7 mouse cellular contexts compared by ENCODE assay signal in genomic region chr17:33909077-33909868, GRCm38 (mm10). TPM values are rescaled to one million over a fixed set of nuclear protein-coding genes. Genes with fewer than 3 reads are reported as not detected.
DNase-seq lines count a peak whose midpoint lies in the region; ATAC-seq lines count a peak whose summit lies in the region.

Gene Daxx (plus strand): TSS chr17:33909414.

- H3K27ac ChIP-seq in intestine, embryonic 16.5 days (ENCODE audit: low read length) = peak within 1 kb of the TSS; percentile 96
- H3K27ac ChIP-seq in midbrain, embryonic 11.5 days (ENCODE audit: low read depth, low read length) = peak within 1 kb of the TSS; percentile 65

- peaks cover 9% of the 10 kb centered on the region; the same call in 1 of the 2 replicates for H3K4me1 ChIP-seq in intestine, embryonic 16.5 days (ENCODE audit: control insufficient read depth, insufficient read depth, low read length)
- H3K4me1 ChIP-seq in midbrain, embryonic 11.5 days (ENCODE audit: control insufficient read depth, insufficient read depth, low read length) = peaks cover 15% of the 10 kb centered on the region

- DNase-seq in adrenal gland, adult 8-10 months = peak; percentile 98
- DNase-seq in embryo, embryonic 9.5 days (ENCODE audit: extremely low spot score) = peak; percentile 99
- peak; percentile 98 to 99 for DNase-seq in gastrocnemius, postnatal 4 days (ENCODE audit: low spot score in 2 of 2)
- DNase-seq in left cerebral cortex, postnatal 36 days (ENCODE audit: low spot score in 2 of 2) = peak; percentile 98 to 99
- DNase-seq in midbrain, embryonic 11.5 days (ENCODE audit: low spot score, missing footprints) = peak; percentile 99
- DNase-seq in skeletal muscle tissue, adult 2 months (ENCODE audit: low read depth, low spot score) = peak; percentile 98

- intact Hi-C loops in left cerebral cortex, postnatal 36 days (cut with DNase I) = no loop called here

- peaks cover 21% of the 10 kb centered on the region for H3K36me3 ChIP-seq in intestine, embryonic 16.5 days (ENCODE audit: control insufficient read depth, insufficient read depth, low read length)
- peaks cover 18% of the 10 kb centered on the region for H3K36me3 ChIP-seq in midbrain, embryonic 11.5 days (ENCODE audit: control insufficient read depth, insufficient read depth, low read length)

- peak; percentile 97 for ATAC-seq in intestine, embryonic 16.5 days
- ATAC-seq in midbrain, embryonic 11.5 days (ENCODE audit: low FRiP score) = peak; percentile 98

- H3K4me2 ChIP-seq in intestine, embryonic 16.5 days (ENCODE audit: low read depth, low read length) = peak within 1 kb of the TSS; percentile 95
- peak within 1 kb of the TSS; percentile 99 for H3K4me2 ChIP-seq in midbrain, embryonic 11.5 days

- H3K9ac ChIP-seq in intestine, embryonic 16.5 days (ENCODE audit: low read depth, low read length) = peak within 1 kb of the TSS; percentile 99
- peak within 1 kb of the TSS; percentile 88 for H3K9ac ChIP-seq in midbrain, embryonic 11.5 days (ENCODE audit: low read length)

- under 1% methylated on average over 68 of the region's 68 CpGs for WGBS in intestine, embryonic 16.5 days
- under 1% methylated on average over 62 of the region's 68 CpGs for WGBS in midbrain, embryonic 11.5 days

- H3K9me3 ChIP-seq in intestine, embryonic 16.5 days (ENCODE audit: control insufficient read depth, low read length) = no peaks in the 10 kb centered on the region
- H3K9me3 ChIP-seq in midbrain, embryonic 11.5 days (ENCODE audit: control insufficient read depth, low read length) = no peaks in the 10 kb centered on the region

- H3K27me3 ChIP-seq in intestine, embryonic 16.5 days (replicated peaks; ENCODE audit: control insufficient read depth, insufficient read depth, low read length) = no peaks in the 10 kb centered on the region
- no peaks in the 10 kb centered on the region for H3K27me3 ChIP-seq in midbrain, embryonic 11.5 days (ENCODE audit: control insufficient read depth, insufficient read depth, low read length)

- H3K4me3 ChIP-seq in intestine, embryonic 16.5 days (ENCODE audit: low read length) = peak within 1 kb of the TSS; percentile 91
- peak within 1 kb of the TSS; percentile 83 for H3K4me3 ChIP-seq in midbrain, embryonic 11.5 days (ENCODE audit: low read depth, low read length)

RNA-seq across cellular contexts. Expression of gene Daxx, which starts in this region (rescaled TPM):
- 10 to 100 TPM; 30.2 to 36.2 (median 33.8) TPM for total RNA-seq in adrenal gland, adult 8-10 months (2022)
- total RNA-seq in gastrocnemius, postnatal 4 days (2021) = 10 to 100 TPM; 21.9 to 24.9 TPM
- polyA plus RNA-seq in intestine, embryonic 16.5 days (2015; fragmentation: Nextera tagmentation; extraction: Ambion mirVana) = 37.6 and 41.6 TPM in 2 replicates
- total RNA-seq in left cerebral cortex, postnatal 36 days (2021) = 10 to 100 TPM; 29.9 to 32.9 TPM
- polyA plus RNA-seq in midbrain, embryonic 11.5 days (2014; fragmentation: Nextera tagmentation; extraction: Ambion mirVana) = 59.5 and 60.4 TPM in 2 replicates

Comparison
In these comparisons a context has a peak if more than half of its experiments do, and no peak if none do; other contexts are left out.
1. Peak in every context shown above with its lines: DNase-seq, ATAC-seq, H3K4me3 ChIP-seq and H3K27ac ChIP-seq.